Mouse (Mus musculus) hindbrain, embryonic 13.5 days (tissue): Measurements from ENCODE around the gene Arhgap44. TPM values are rescaled to one million over a fixed set of nuclear protein-coding genes. Genes with fewer than 3 reads are reported as not detected.

ENCODE experiments used
- ATAC-seq: fragments of 200-750 bp; cut with Nextera tagmentation; 2 replicates; pipeline ENCODE4 v1.8.0; 2017; ENCODE audit warnings: moderate TSS enrichment; ENCODE audit not compliant: low FRiP score
- H3K27ac ChIP-seq: fragments of 300-500 bp; sonication (generic); 2 replicates; pipeline ENCODE4 v1.5.1; 2015; ENCODE audit warnings: inconsistent platforms, mild to moderate bottlenecking, moderate library complexity
- H3K27me3 ChIP-seq: fragments of 300-500 bp; sonication (generic); 2 replicates; pipeline ENCODE4 v1.6.1; 2015; ENCODE audit warnings: mild to moderate bottlenecking, inconsistent platforms
- H3K36me3 ChIP-seq: fragments of 300-500 bp; sonication (generic); 2 replicates; pipeline ENCODE4 v1.6.1; 2015; ENCODE audit warnings: mild to moderate bottlenecking, inconsistent platforms
- H3K4me1 ChIP-seq: fragments of 300-500 bp; sonication (generic); replicated peaks from 2 replicates; pipeline ENCODE4 v1.6.1; 2015; ENCODE audit warnings: inconsistent platforms
- H3K4me2 ChIP-seq: fragments of 300-500 bp; sonication (generic); 2 replicates; pipeline ENCODE4 v1.6.1; 2015; ENCODE audit warnings: inconsistent platforms, mild to moderate bottlenecking, moderate library complexity
- H3K4me3 ChIP-seq: fragments of 300-500 bp; sonication (generic); 2 replicates; pipeline ENCODE4 v1.5.1; 2015; ENCODE audit warnings: mild to moderate bottlenecking, inconsistent platforms
- H3K9ac ChIP-seq: fragments of 300-500 bp; sonication (generic); 2 replicates; pipeline ENCODE4 v1.6.1; 2015; ENCODE audit warnings: mild to moderate bottlenecking, inconsistent platforms
- H3K9me3 ChIP-seq: fragments of 300-500 bp; sonication (generic); 2 replicates; pipeline ENCODE4 v1.6.1; 2016; ENCODE audit warnings: inconsistent platforms
- WGBS: fragments of 180-500 bp; shearing (Covaris S2); methylation state at CpG from one replicate; pipeline ENCODE4 v1.1.7; 2015; 5-methylcytosine and 5-hydroxymethylcytosine counted together
- microRNA-seq: library from miRNA; unstranded; fragments of <30 nt; microRNA quantifications from one replicate; pipeline ENCODE4, GENCODE M21; 2016
- polyA plus RNA-seq: library from polyadenylated mRNA; unstranded; fragments of >200 nt; fragmentation: Nextera tagmentation; extraction: Ambion mirVana; gene quantifications from 2 replicates; pipeline ENCODE4 v1.2.1, GENCODE M21; 2015

Arhgap44 gene
- polyA plus RNA-seq, 1 experiment from 2014 or later = 9.3 TPM

- Histone ChIP-seq H3K9me3 (no peaks in the 10 kb centered on the region), H3K4me1 (peaks cover 16% of the 10 kb centered on the region), H3K9ac (peak overlapping the region; percentile 89), H3K4me2 (peak overlapping the region; percentile 92), H3K27me3 (peaks cover 14% of the 10 kb centered on the region; the same call in 1 of the 2 replicates), H3K4me3 (peak overlapping the region; percentile 95), H3K36me3 (peaks cover 31% of the 10 kb centered on the region), H3K27ac (0 out of 2 replicates have a peak overlapping the region, but pooled peaks have one; percentile 64)
- ATAC-seq = no peak
- 15% methylated on average over 9 of the region's 9 CpGs for WGBS
Measured at GRCm38 (mm10) chr11:64979489-64979845, 183.3 kb downstream of the Arhgap44 start.

GRCm38 (mm10) chr11:64978720-64979488 is 183.9 kb downstream of the Arhgap44 start, which contains the start of gene Elac2:
Elac2 (plus strand) TSS chr11:64979038.
- 1% methylated on average over 61 of the region's 65 CpGs for whole genome bisulfite sequencing
- H3K9me3 ChIP-seq = no peaks in the 10 kb centered on the region
- H3K4me2 ChIP-seq = peak within 1 kb of the TSS; percentile 92
- H3K27me3 ChIP-seq = peaks cover 15% of the 10 kb centered on the region; the same call in 1 of the 2 replicates
- peaks cover 16% of the 10 kb centered on the region for H3K4me1 ChIP-seq
- H3K27ac ChIP-seq = peak within 1 kb of the TSS; percentile 64
- H3K36me3 ChIP-seq = peaks cover 26% of the 10 kb centered on the region
- peak within 1 kb of the TSS; percentile 95 for H3K4me3 ChIP-seq
- peak; percentile 99 for ATAC-seq
- peak within 1 kb of the TSS; percentile 89 for H3K9ac ChIP-seq

- no peaks in the 10 kb centered on the region for H3K36me3 ChIP-seq
- peaks cover 40% of the 10 kb centered on the region for H3K27me3 ChIP-seq
- no peaks in the 10 kb centered on the region for H3K9me3 ChIP-seq
- 74% methylated on average over 2 of the region's 2 CpGs for WGBS
- no peak overlapping the region for H3K4me3 ChIP-seq
- no peak overlapping the region for H3K27ac ChIP-seq
- peaks cover 3% of the 10 kb centered on the region; the same call in 1 of the 2 replicates for H3K4me1 ChIP-seq
- ATAC-seq = no peak
- H3K4me2 ChIP-seq = no peak overlapping the region
- no peak overlapping the region for H3K9ac ChIP-seq
Measured at GRCm38 (mm10) chr11:64972418-64972817, 190.3 kb downstream of the Arhgap44 start.

- H3K27me3 ChIP-seq = peaks cover 38% of the 10 kb centered on the region
- H3K27ac ChIP-seq = no peak overlapping the region
- H3K9ac ChIP-seq = no peak overlapping the region
- no peaks in the 10 kb centered on the region for H3K36me3 ChIP-seq
- no peak overlapping the region for H3K4me2 ChIP-seq
- H3K4me1 ChIP-seq = peaks cover 3% of the 10 kb centered on the region; the same call in 1 of the 2 replicates
- H3K4me3 ChIP-seq = no peak overlapping the region
- no peak for ATAC-seq
- 76% methylated on average over 3 of the region's 3 CpGs for WGBS
- no peaks in the 10 kb centered on the region for H3K9me3 ChIP-seq
Measured at GRCm38 (mm10) chr11:64971471-64971988, 191.2 kb downstream of the Arhgap44 start.

GRCm38 (mm10) chr11:64968939-64969342 is 193.8 kb downstream of the Arhgap44 start:
- Histone ChIP-seq H3K4me2 (no peak overlapping the region), H3K4me1 (peaks cover 3% of the 10 kb centered on the region; the same call in 1 of the 2 replicates), H3K27ac (no peak overlapping the region), H3K9me3 (no peaks in the 10 kb centered on the region), H3K36me3 (no peaks in the 10 kb centered on the region), H3K9ac (peak overlapping the region; percentile 19; the same call in 1 of the 2 replicates), H3K27me3 (peaks cover 28% of the 10 kb centered on the region), H3K4me3 (no peak overlapping the region)
- 57% methylated on average over 4 of the region's 4 CpGs for WGBS
- no peak for ATAC-seq

GRCm38 (mm10) chr11:64968507-64968906 is 194.3 kb downstream of the Arhgap44 start:
- no peak overlapping the region for H3K4me2 ChIP-seq
- peaks cover 3% of the 10 kb centered on the region; the same call in 1 of the 2 replicates for H3K4me1 ChIP-seq
- no peak overlapping the region for H3K4me3 ChIP-seq
- ATAC-seq = peak; percentile 92
- peaks cover 28% of the 10 kb centered on the region for H3K27me3 ChIP-seq
- no peaks in the 10 kb centered on the region for H3K9me3 ChIP-seq
- no peak overlapping the region for H3K27ac ChIP-seq
- no peaks in the 10 kb centered on the region for H3K36me3 ChIP-seq
- 13% methylated on average over 3 of the region's 3 CpGs for WGBS
- no peak overlapping the region for H3K9ac ChIP-seq

- 91% methylated on average over 2 of the region's 2 CpGs for WGBS
- no peaks in the 10 kb centered on the region for H3K36me3 ChIP-seq
- no peak overlapping the region for H3K9ac ChIP-seq
- H3K4me2 ChIP-seq = no peak overlapping the region
- H3K4me1 ChIP-seq = peaks cover under 1% of the 10 kb centered on the region; the same call in 1 of the 2 replicates
- no peak overlapping the region for H3K27ac ChIP-seq
- ATAC-seq = no peak
- peaks cover 4% of the 10 kb centered on the region for H3K27me3 ChIP-seq
- H3K4me3 ChIP-seq = no peak overlapping the region
- H3K9me3 ChIP-seq = no peaks in the 10 kb centered on the region
Measured at GRCm38 (mm10) chr11:64962629-64963028, 200.1 kb downstream of the Arhgap44 start.

GRCm38 (mm10) chr11:64956962-64957729 is 205.6 kb downstream of the Arhgap44 start:
- Histone ChIP-seq H3K9me3 (no peaks in the 10 kb centered on the region), H3K4me1 (peaks cover 11% of the 10 kb centered on the region), H3K36me3 (no peaks in the 10 kb centered on the region), H3K4me2 (peak overlapping the region; percentile 47), H3K4me3 (peak overlapping the region; percentile 0; the same call in 1 of the 2 replicates), H3K27ac (no peak overlapping the region), H3K9ac (peak overlapping the region; percentile 2), H3K27me3 (no peaks in the 10 kb centered on the region; the same call in 1 of the 2 replicates)
- ATAC-seq = no peak
- whole genome bisulfite sequencing = 15% methylated on average over 16 of the region's 16 CpGs

Small RNA genes within 50 kb of the gene (microRNA-seq; reads per million reads assigned to microRNA genes)
- gene Gm25991 = not detected

Other genes with a start within 250 kb of the Arhgap44 start
- 32.6 and 33.1 TPM in 2 replicates for gene Elac2, start 183.9 kb downstream of the Arhgap44 start, polyA plus RNA-seq
- gene 1700086D15Rik, start 3.1 kb downstream of the Arhgap44 start, polyA plus RNA-seq = 0.30 TPM in 1 of 2 replicates, not detected in the other
- 0.95 and 0.98 TPM in 2 replicates for gene Myocd, start 107.0 kb upstream of the Arhgap44 start, polyA plus RNA-seq